Mouse (Mus musculus) ES-E14 (cell line): Measurements from ENCODE around the gene Chn1. TPM values are rescaled to one million over a fixed set of nuclear protein-coding genes. Genes with fewer than 3 reads are reported as not detected.

Experiments
- DNase-seq: peaks from one replicate; pipeline ENCODE4 v3.0.0-alpha.2; 2013; ENCODE audit warnings: low read depth, low spot score
- H3K27ac ChIP-seq: 2 replicates; pipeline ENCODE4 v1.5.1; 2012; ENCODE audit warnings: low read depth, mild to moderate bottlenecking, low read length, moderate library complexity, mixed read lengths; ENCODE audit not compliant: poor library complexity, insufficient read depth, severe bottlenecking
- H3K36me3 ChIP-seq: 2 replicates; pipeline ENCODE4 v1.6.1; 2012; ENCODE audit warnings: mild to moderate bottlenecking, low read length, moderate library complexity, mixed read lengths; ENCODE audit not compliant: control insufficient read depth, poor library complexity, insufficient read depth, severe bottlenecking
- H3K4me1 ChIP-seq, 2 experiments: fragments of 150-350 bp in 1 of 2; sonication (generic) in 1 of 2; 2 replicates each; pipeline ENCODE4 v1.6.1; 2012; ENCODE audit warnings: low read length in 2 of 2, mild to moderate bottlenecking in 1 of 2, mixed read lengths in 1 of 2; ENCODE audit not compliant: control insufficient read depth in 2 of 2, insufficient read depth in 2 of 2, poor library complexity in 1 of 2
- H3K4me3 ChIP-seq, 2 experiments: fragments of 150-350 bp in 1 of 2; sonication (generic) in 1 of 2; 2 replicates each; pipeline ENCODE4 v1.5.1; 2012; ENCODE audit warnings: low read length in 2 of 2, low read depth in 1 of 2, mild to moderate bottlenecking in 1 of 2, mixed read lengths in 1 of 2; ENCODE audit not compliant: insufficient read depth in 1 of 2, poor library complexity in 1 of 2, severe bottlenecking in 1 of 2
- H3K9ac ChIP-seq: 2 replicates; pipeline ENCODE4 v1.6.1; 2012; ENCODE audit warnings: low read depth, mild to moderate bottlenecking, low read length, mixed read lengths; ENCODE audit not compliant: poor library complexity, insufficient read depth, severe bottlenecking
- H3K9me3 ChIP-seq: fragments of 150-350 bp; sonication (generic); 2 replicates; pipeline ENCODE4 v1.6.1; 2012; ENCODE audit warnings: low read depth, mild to moderate bottlenecking, low read length; ENCODE audit not compliant: control insufficient read depth, insufficient read depth
- CHD2 ChIP-seq: IDR thresholded peaks from 2 replicates; pipeline ENCODE4 v1.6.1; 2014; ENCODE audit warnings: mild to moderate bottlenecking, low read depth, low read length, inconsistent platforms
- HCFC1 ChIP-seq: IDR thresholded peaks from 2 replicates; pipeline ENCODE4 v1.6.1; 2012; ENCODE audit warnings: low read length, inconsistent platforms, borderline replicate concordance; ENCODE audit not compliant: insufficient read depth
- MAFK ChIP-seq: IDR thresholded peaks from 2 replicates; pipeline ENCODE4 v1.6.1; 2014; ENCODE audit warnings: mild to moderate bottlenecking, low read depth, low read length, inconsistent platforms; ENCODE audit not compliant: insufficient read depth
- ZC3H11A ChIP-seq: IDR thresholded peaks from 2 replicates; pipeline ENCODE4 v1.6.1; 2012; ENCODE audit warnings: low read depth, mild to moderate bottlenecking, inconsistent platforms, low read length, borderline replicate concordance
- ZNF384 ChIP-seq: IDR thresholded peaks from 2 replicates; pipeline ENCODE4 v1.6.1; 2012; ENCODE audit warnings: low read depth, low read length, inconsistent platforms
- in situ Hi-C, 2 experiments: fragments of 600-800 bp; cut with MboI; formaldehyde crosslinking; loops; one replicate each; pipeline ENCODE4 v1.15.1; 2025; ENCODE audit warnings: low sequenced_read_pairs in 2 of 2, inconsistent platforms in 1 of 2; ENCODE audit not compliant: unreplicated experiment in 2 of 2
- total RNA-seq: library from RNA; depleted of rRNA; stranded (reverse); fragments of 300-350 nt; gene quantifications from 2 replicates; pipeline ENCODE4 v1.2.3, GENCODE M21; 2012

The Chn1 gene
- total RNA-seq, 1 experiment = 21.6 TPM

- TF ChIP-seq MAFK = no peak
- no peak for TF ChIP-seq HCFC1
- Histone ChIP-seq H3K4me1 (peaks cover 0 to 7% of the 10 kb centered on the region in 2 experiments; a peak in 2 of 4 replicates), H3K4me3 (no peak overlapping the region), H3K9me3 (no peaks in the 10 kb centered on the region), H3K36me3 (no peaks in the 10 kb centered on the region), H3K9ac (no peak overlapping the region), H3K27ac (no peak overlapping the region)
- in situ Hi-C loops = no loop called here
- no peak for DNase-seq
Observed at GRCm38 (mm10) chr2:73606616-73607015, 168.5 kb downstream of the Chn1 start.

- no peaks in the 10 kb centered on the region for H3K9me3 ChIP-seq
- in situ Hi-C loops = no loop called here
- no peak for DNase-seq
- H3K36me3 ChIP-seq = no peaks in the 10 kb centered on the region
- H3K27ac ChIP-seq = no peak overlapping the region
- no peak overlapping the region for H3K9ac ChIP-seq
- no peak overlapping the region for H3K4me3 ChIP-seq
- peaks cover 0 to 7% of the 10 kb centered on the region in 2 experiments; a peak in 2 of 4 replicates for H3K4me1 ChIP-seq
- TF ChIP-seq ZNF384 = no peak
- no peak for TF ChIP-seq CHD2
- TF ChIP-seq MAFK = no peak
- no peak for TF ChIP-seq ZC3H11A
- no peak for TF ChIP-seq HCFC1
Observed at GRCm38 (mm10) chr2:73605077-73605476, 170.1 kb downstream of the Chn1 start.

- no peak overlapping the region for H3K4me3 ChIP-seq
- peaks cover 0 to 7% of the 10 kb centered on the region in 2 experiments; a peak in 2 of 4 replicates for H3K4me1 ChIP-seq
- no peaks in the 10 kb centered on the region for H3K36me3 ChIP-seq
- no peak for DNase-seq
- no peaks in the 10 kb centered on the region for H3K9me3 ChIP-seq
- H3K27ac ChIP-seq = no peak overlapping the region
- TF ChIP-seq MAFK (no peak), ZNF384 (no peak), ZC3H11A (no peak)
- H3K9ac ChIP-seq = no peak overlapping the region
- in situ Hi-C loops = no loop called here
Observed at GRCm38 (mm10) chr2:73604579-73604978, 170.6 kb downstream of the Chn1 start.

GRCm38 (mm10) chr2:73600650-73601049 is 174.5 kb downstream of the Chn1 start:
- H3K27ac ChIP-seq = no peak overlapping the region

GRCm38 (mm10) chr2:73597772-73598171 is 177.4 kb downstream of the Chn1 start:
- no peak for DNase-seq
- Histone ChIP-seq H3K36me3 (no peaks in the 10 kb centered on the region), H3K4me3 (no peak overlapping the region), H3K9me3 (no peaks in the 10 kb centered on the region), H3K27ac (no peak overlapping the region), H3K4me1 (peaks cover 3 to 15% of the 10 kb centered on the region in 2 experiments; a peak in 1 of 4 replicates), H3K9ac (no peak overlapping the region)
- TF ChIP-seq MAFK = no peak
- TF ChIP-seq ZNF384 = no peak
- in situ Hi-C loops = no loop called here

More at GRCm38 (mm10) chr2:73600650-73601049, 174.5 kb downstream of the Chn1 start:
- TF ChIP-seq CHD2 (no peak), MAFK (no peak), ZC3H11A (no peak), HCFC1 (no peak), ZNF384 (no peak)
- DNase-seq = no peak
- Histone ChIP-seq H3K36me3 (no peaks in the 10 kb centered on the region), H3K4me1 (peaks cover 3 to 20% of the 10 kb centered on the region in 2 experiments; a peak in 2 of 4 replicates), H3K9ac (no peak overlapping the region), H3K4me3 (no peak overlapping the region), H3K9me3 (no peaks in the 10 kb centered on the region)
- in situ Hi-C loops = no loop called here
